8 mouse cellular contexts compared by ENCODE assay signal in the genomic region with DNA sequence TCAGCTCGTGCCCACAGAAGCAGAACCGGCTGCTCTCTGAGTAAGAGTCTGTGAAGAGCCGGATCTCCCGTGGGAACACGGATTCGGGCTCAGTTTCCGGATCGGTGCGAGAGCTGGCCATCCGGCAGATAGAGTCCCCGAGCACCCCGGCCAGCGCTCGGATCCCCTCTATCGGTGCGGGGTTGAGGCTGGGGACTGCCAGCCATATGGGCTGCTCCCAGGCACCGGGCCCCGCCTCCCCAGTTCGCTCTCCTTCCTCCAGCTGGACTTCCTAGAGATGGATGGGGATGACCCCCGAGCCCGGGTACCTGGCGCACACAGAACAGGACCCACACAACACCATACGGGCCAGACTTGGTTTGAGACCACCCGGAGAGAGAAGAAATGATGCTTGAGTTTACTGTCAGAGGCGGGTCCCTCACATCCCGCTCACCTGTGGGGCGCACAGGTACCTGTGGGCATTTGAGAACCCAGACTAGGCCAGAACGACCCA. TPM values are rescaled to one million over a fixed set of nuclear protein-coding genes. Genes with fewer than 3 reads are reported as not detected.
DNase-seq lines count a peak whose midpoint lies in the region; ATAC-seq and TF ChIP-seq lines count a peak whose summit lies in the region.

Gene Mettl1, plus strand, starts transcription at position 141 of the 493 bp plus-strand sequence.
Gene Eef1akmt3, minus strand, starts transcription at position 240 of the 493 bp plus-strand sequence.

- WGBS in cerebellum, adult 2 months, result under 1% methylated on average over 28 of the region's 28 CpGs
- WGBS in forebrain, embryonic 15.5 days, result under 1% methylated on average over 28 of the region's 28 CpGs
- WGBS in intestine, embryonic 16.5 days, result under 1% methylated on average over 28 of the region's 28 CpGs
- WGBS in stomach, embryonic 15.5 days, result 0% methylated on average over 27 of the region's 28 CpGs

- H3K4me3 ChIP-seq in cerebellum, adult 2 months (replicated peaks; ENCODE audit: insufficient read depth, low read depth, low read length), result peak within 1 kb of the TSS; percentile 70
- H3K4me3 ChIP-seq in forebrain, embryonic 15.5 days, result peak within 1 kb of the TSS; percentile 85
- peak within 1 kb of the TSS; percentile 96 for H3K4me3 ChIP-seq in intestine, embryonic 16.5 days (ENCODE audit: low read length)
- H3K4me3 ChIP-seq in stomach, embryonic 15.5 days (replicated peaks), result peak within 1 kb of the TSS; percentile 96

- no peaks in the 10 kb centered on the region for H3K9me3 ChIP-seq in forebrain, embryonic 15.5 days
- H3K9me3 ChIP-seq in intestine, embryonic 16.5 days (ENCODE audit: control insufficient read depth, low read length), result no peaks in the 10 kb centered on the region
- H3K9me3 ChIP-seq in stomach, embryonic 15.5 days, result no peaks in the 10 kb centered on the region

- H3K36me3 ChIP-seq in forebrain, embryonic 15.5 days, result peaks cover 4% of the 10 kb centered on the region; the same call in 1 of the 2 replicates
- 0 out of 2 replicates have a peak, but pooled peaks cover 3% of the 10 kb centered on the region for H3K36me3 ChIP-seq in intestine, embryonic 16.5 days (ENCODE audit: control insufficient read depth, insufficient read depth, low read length)
- peaks cover 9% of the 10 kb centered on the region for H3K36me3 ChIP-seq in stomach, embryonic 15.5 days

- no peak within 1 kb of the TSS for H3K27ac ChIP-seq in cerebellum, adult 2 months (ENCODE audit: insufficient read depth, low read length)
- H3K27ac ChIP-seq in forebrain, embryonic 15.5 days (replicated peaks), result no peak within 1 kb of the TSS
- 0 out of 2 replicates have a peak within 1 kb of the TSS, but pooled peaks have one; percentile 66 for H3K27ac ChIP-seq in intestine, embryonic 16.5 days (ENCODE audit: low read length)
- peak within 1 kb of the TSS; percentile 88 for H3K27ac ChIP-seq in stomach, embryonic 15.5 days

- no peaks in the 10 kb centered on the region for H3K27me3 ChIP-seq in cerebellum, adult 2 months (ENCODE audit: control insufficient read depth, insufficient read depth, low read length)
- H3K27me3 ChIP-seq in forebrain, embryonic 15.5 days, result no peaks in the 10 kb centered on the region; the same call in 1 of the 2 replicates
- H3K27me3 ChIP-seq in intestine, embryonic 16.5 days (replicated peaks; ENCODE audit: control insufficient read depth, insufficient read depth, low read length), result no peaks in the 10 kb centered on the region
- H3K27me3 ChIP-seq in stomach, embryonic 15.5 days (replicated peaks), result no peaks in the 10 kb centered on the region

- TF ChIP-seq CTCF in cerebellum, adult 2 months (IDR thresholded peaks at IDR 0.05; ENCODE audit: borderline replicate concordance, insufficient read depth, low read depth, low read length), result no peak

- ATAC-seq in forebrain, embryonic 15.5 days (replicated peaks), result peak; percentile 75
- peak; percentile 76 for ATAC-seq in intestine, embryonic 16.5 days
- peak; percentile 61 for ATAC-seq in stomach, embryonic 15.5 days (ENCODE audit: insufficient read depth, low FRiP score, low read depth)

- H3K4me1 ChIP-seq in cerebellum, adult 2 months (ENCODE audit: control insufficient read depth, insufficient read depth, low read length), result no peaks in the 10 kb centered on the region
- H3K4me1 ChIP-seq in forebrain, embryonic 15.5 days, result peaks cover 15% of the 10 kb centered on the region
- peaks cover 7% of the 10 kb centered on the region; the same call in 1 of the 2 replicates for H3K4me1 ChIP-seq in intestine, embryonic 16.5 days (ENCODE audit: control insufficient read depth, insufficient read depth, low read length)
- H3K4me1 ChIP-seq in stomach, embryonic 15.5 days, result 0 out of 2 replicates have a peak, but pooled peaks cover 6% of the 10 kb centered on the region

- peak within 1 kb of the TSS; percentile 99 for H3K4me2 ChIP-seq in forebrain, embryonic 15.5 days (replicated peaks)
- H3K4me2 ChIP-seq in intestine, embryonic 16.5 days (ENCODE audit: low read depth, low read length), result peak within 1 kb of the TSS; percentile 97
- H3K4me2 ChIP-seq in stomach, embryonic 15.5 days, result peak within 1 kb of the TSS; percentile 97

- H3K9ac ChIP-seq in forebrain, embryonic 15.5 days (replicated peaks), result peak within 1 kb of the TSS; percentile 79
- H3K9ac ChIP-seq in intestine, embryonic 16.5 days (ENCODE audit: low read depth, low read length), result peak within 1 kb of the TSS; percentile 80
- H3K9ac ChIP-seq in stomach, embryonic 15.5 days, result peak within 1 kb of the TSS; percentile 63

- TF ChIP-seq POLR2A in cerebellum, adult 2 months (IDR thresholded peaks at IDR 0.05; ENCODE audit: borderline replicate concordance, insufficient read depth, low read length), result no peak

- peak in 1 of 2 experiments; percentile 58 for DNase-seq in cerebellum, adult 2 months
- DNase-seq in cerebellum, adult 11-12 months, result no peak
- DNase-seq in thymus, postnatal 14 days, result peak; percentile 34
- DNase-seq in thymus, postnatal 10 days (ENCODE audit: low spot score in 2 of 2), result no peak
- peak; percentile 25 for DNase-seq in lung, postnatal 14 days

RNA-seq across cellular contexts. Expression of gene Mettl1, which starts in this region (rescaled TPM):
- 10.7 and 11.8 TPM in 2 replicates for polyA plus RNA-seq in cerebellum, adult 2 months (2012; rRNA removed)
- polyA plus RNA-seq in forebrain, embryonic 15.5 days (2015; fragmentation: Nextera tagmentation; extraction: Ambion mirVana), result 20.6 and 22.7 TPM in 2 replicates
- 42.4 and 48.3 TPM in 2 replicates for polyA plus RNA-seq in intestine, embryonic 16.5 days (2015; fragmentation: Nextera tagmentation; extraction: Ambion mirVana)
- 54.3 and 55.2 TPM in 2 replicates for polyA plus RNA-seq in stomach, embryonic 15.5 days (2015; fragmentation: Nextera tagmentation; extraction: Ambion mirVana)

RNA-seq across cellular contexts. Expression of gene Eef1akmt3, which starts in this region (rescaled TPM):
- 0.13 TPM in 2 replicates for polyA plus RNA-seq in cerebellum, adult 2 months (2012; rRNA removed)
- 0.14 and 0.28 TPM in 2 replicates for polyA plus RNA-seq in forebrain, embryonic 15.5 days (2015; fragmentation: Nextera tagmentation; extraction: Ambion mirVana)
- 0.49 and 0.61 TPM in 2 replicates for polyA plus RNA-seq in intestine, embryonic 16.5 days (2015; fragmentation: Nextera tagmentation; extraction: Ambion mirVana)
- polyA plus RNA-seq in stomach, embryonic 15.5 days (2015; fragmentation: Nextera tagmentation; extraction: Ambion mirVana), result 1.1 and 1.5 TPM in 2 replicates

Comparison
In these comparisons a context has a peak if more than half of its experiments do, and no peak if none do; other contexts are left out.
1. DNase-seq: peak in thymus, postnatal 14 days (single experiment) and lung, postnatal 14 days (single experiment); none in cerebellum, adult 11-12 months (single experiment) and thymus, postnatal 10 days (0 of 2).
2. H3K27ac ChIP-seq: peak in intestine, embryonic 16.5 days (single experiment) and stomach, embryonic 15.5 days (single experiment); none in cerebellum, adult 2 months (single experiment) and forebrain, embryonic 15.5 days (single experiment).
3. Peak in every context shown above with its lines, with median percentiles within 50 percentile points of each other: H3K4me3 ChIP-seq, ATAC-seq, H3K4me2 ChIP-seq and H3K9ac ChIP-seq.